Mouse (Mus musculus): ENCODE results near the gene Ldlrad3.

DNA sequence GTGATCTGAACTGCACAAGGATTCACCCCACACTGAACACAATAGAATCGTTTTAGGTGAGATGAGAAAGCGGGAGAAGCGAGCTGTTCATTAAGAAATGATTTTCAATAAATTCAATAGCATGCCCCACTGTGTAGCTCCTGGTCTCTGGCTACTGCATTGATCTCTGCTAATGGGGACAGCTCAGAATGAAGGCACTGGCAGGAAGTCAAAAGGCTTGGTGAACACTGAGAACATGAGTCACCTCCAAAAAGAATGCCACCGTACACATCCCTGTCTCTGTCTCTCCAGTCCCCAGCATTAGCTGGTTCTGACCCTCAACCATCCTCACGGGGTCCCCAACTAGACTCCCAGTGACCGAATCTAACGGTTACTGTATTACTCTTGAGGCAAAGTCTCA is 60.1 kb downstream of the Ldlrad3 start:
- TF ChIP-seq POLR2A (IDR thresholded peaks at IDR 0.05; ENCODE audit: borderline replicate concordance, low read depth, low read length) (no peak), CTCF (IDR thresholded peaks at IDR 0.05; ENCODE audit: low read depth, low read length) (no peak)
